Mouse (Mus musculus) spleen, adult 2 months (tissue): ENCODE data around the gene Gpi1.
A peak's percentile ranks its signal among the peaks of the same experiment; 100 is the strongest.

ENCODE experiments used
- CTCF ChIP-seq: fragments of 200-500 bp; IDR thresholded peaks from 2 replicates; pipeline ENCODE4 v1.5.1; 2011; ENCODE audit warnings: mild to moderate bottlenecking, inconsistent platforms; ENCODE audit not compliant: insufficient read depth, insufficient read length, insufficient replicate concordance; ENCODE audit errors: extremely low read depth
- POLR2A ChIP-seq: fragments of 200-500 bp; IDR thresholded peaks from 2 replicates; pipeline ENCODE4 v1.6.1; 2011; ENCODE audit warnings: low read depth, low read length, inconsistent platforms

DNA sequence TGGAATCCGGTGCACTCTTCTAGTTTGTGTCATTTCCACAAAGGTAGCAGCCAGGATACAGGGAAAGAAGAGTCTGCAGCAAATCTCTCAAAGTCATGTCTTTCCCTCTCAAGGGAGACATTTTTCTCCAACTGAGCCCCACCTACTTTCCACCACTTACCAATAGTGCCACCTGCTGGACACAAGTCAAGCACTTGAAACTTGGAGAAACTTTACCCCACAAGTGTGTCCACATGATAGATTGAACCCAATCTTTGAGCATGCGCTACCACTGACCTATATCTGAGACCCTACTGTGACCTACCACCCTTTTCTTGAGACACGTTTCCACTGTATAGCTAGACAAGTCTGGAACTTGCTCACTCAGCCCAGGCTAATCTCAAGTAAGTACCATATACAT lies 31.8 kb downstream of the Gpi1 start:
- TF ChIP-seq CTCF (peak; percentile 38; the same call in 1 of the 2 replicates), POLR2A (no peak)
